Mouse (Mus musculus): ENCODE data around the gene Tnfrsf12a.

DNA sequence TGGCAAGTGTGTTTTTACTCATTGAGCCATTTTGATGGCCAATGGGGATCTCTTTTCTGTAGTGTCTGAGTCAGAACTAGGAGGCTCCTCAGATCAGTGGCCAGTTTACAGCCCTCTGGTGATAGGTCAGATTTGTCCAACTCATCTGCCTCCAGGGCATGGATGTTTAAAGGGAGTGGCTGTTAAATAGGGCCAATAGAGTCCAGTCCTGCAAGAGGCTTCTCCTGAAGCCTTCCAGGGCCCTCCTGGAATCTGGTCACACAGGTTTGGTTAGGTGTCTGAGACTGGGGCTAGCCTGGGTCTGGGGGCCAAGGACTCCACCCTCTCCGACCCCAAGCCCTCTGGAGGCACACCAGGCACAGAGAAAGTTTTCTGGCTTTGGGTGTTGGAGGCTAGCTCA lies 17.2 kb upstream of the Tnfrsf12a start:
- TF ChIP-seq CTCF (IDR thresholded peaks at IDR 0.05; ENCODE audit: control insufficient read depth, insufficient read depth, low read length) (no peak), POLR2A (IDR thresholded peaks at IDR 0.05; ENCODE audit: borderline replicate concordance, control insufficient read depth, low read depth, low read length) (no peak)
